Mouse (Mus musculus) heart, embryonic 16.5 days (tissue): Measurements from ENCODE around the gene Emc9. TPM values are rescaled to one million over a fixed set of nuclear protein-coding genes. Genes with fewer than 3 reads are reported as not detected.

ENCODE experiments used
- ATAC-seq: fragments of 200-750 bp; cut with Nextera tagmentation; replicated peaks from 2 replicates; pipeline ENCODE4 v1.8.0; 2017; ENCODE audit warnings: moderate number of reproducible peaks; ENCODE audit not compliant: insufficient read depth, low FRiP score; ENCODE audit errors: extremely low read depth
- H3K27ac ChIP-seq: fragments of 300-500 bp; sonication (generic); 2 replicates; pipeline ENCODE4 v1.5.1; 2014; ENCODE audit warnings: mild to moderate bottlenecking, low read length, control low read depth, moderate library complexity
- H3K27me3 ChIP-seq: fragments of 300-500 bp; sonication (generic); 2 replicates; pipeline ENCODE4 v1.6.1; 2014; ENCODE audit warnings: low read length, mixed read lengths; ENCODE audit not compliant: control insufficient read depth, insufficient read depth
- H3K36me3 ChIP-seq: fragments of 300-500 bp; sonication (generic); 2 replicates; pipeline ENCODE4 v1.6.1; 2014; ENCODE audit not compliant: control insufficient read depth, insufficient read depth
- H3K4me1 ChIP-seq: fragments of 300-500 bp; sonication (generic); 2 replicates; pipeline ENCODE4 v1.6.1; 2014; ENCODE audit warnings: low read length, mixed read lengths; ENCODE audit not compliant: control insufficient read depth, insufficient read depth
- H3K4me2 ChIP-seq: fragments of 300-500 bp; sonication (generic); 2 replicates; pipeline ENCODE4 v1.6.1; 2014; ENCODE audit warnings: low read depth, mild to moderate bottlenecking, control low read depth, low read length
- H3K4me3 ChIP-seq: fragments of 300-500 bp; sonication (generic); 2 replicates; pipeline ENCODE4 v1.5.1; 2014; ENCODE audit warnings: mild to moderate bottlenecking, control low read depth, low read length
- H3K9ac ChIP-seq: fragments of 300-500 bp; sonication (generic); 2 replicates; pipeline ENCODE4 v1.6.1; 2014; ENCODE audit warnings: low read length, control low read depth
- H3K9me3 ChIP-seq: fragments of 300-500 bp; sonication (generic); replicated peaks from 2 replicates; pipeline ENCODE4 v1.6.1; 2016; ENCODE audit warnings: low read length; ENCODE audit not compliant: control insufficient read depth
- WGBS: fragments of 180-500 bp; shearing (Covaris S2); extraction: QIAGEN DNeasy Blood & Tissue Kit; methylation state at CpG from one replicate; pipeline ENCODE4 v1.1.7; 2014; 5-methylcytosine and 5-hydroxymethylcytosine counted together
- polyA plus RNA-seq: library from polyadenylated mRNA; unstranded; fragments of >200 nt; fragmentation: Nextera tagmentation; extraction: Ambion mirVana; gene quantifications from 2 replicates; pipeline ENCODE4 v1.2.1, GENCODE M21; 2015

Gene Emc9
- polyA plus RNA-seq = 24.0 and 26.5 TPM in 2 replicates

DNA sequence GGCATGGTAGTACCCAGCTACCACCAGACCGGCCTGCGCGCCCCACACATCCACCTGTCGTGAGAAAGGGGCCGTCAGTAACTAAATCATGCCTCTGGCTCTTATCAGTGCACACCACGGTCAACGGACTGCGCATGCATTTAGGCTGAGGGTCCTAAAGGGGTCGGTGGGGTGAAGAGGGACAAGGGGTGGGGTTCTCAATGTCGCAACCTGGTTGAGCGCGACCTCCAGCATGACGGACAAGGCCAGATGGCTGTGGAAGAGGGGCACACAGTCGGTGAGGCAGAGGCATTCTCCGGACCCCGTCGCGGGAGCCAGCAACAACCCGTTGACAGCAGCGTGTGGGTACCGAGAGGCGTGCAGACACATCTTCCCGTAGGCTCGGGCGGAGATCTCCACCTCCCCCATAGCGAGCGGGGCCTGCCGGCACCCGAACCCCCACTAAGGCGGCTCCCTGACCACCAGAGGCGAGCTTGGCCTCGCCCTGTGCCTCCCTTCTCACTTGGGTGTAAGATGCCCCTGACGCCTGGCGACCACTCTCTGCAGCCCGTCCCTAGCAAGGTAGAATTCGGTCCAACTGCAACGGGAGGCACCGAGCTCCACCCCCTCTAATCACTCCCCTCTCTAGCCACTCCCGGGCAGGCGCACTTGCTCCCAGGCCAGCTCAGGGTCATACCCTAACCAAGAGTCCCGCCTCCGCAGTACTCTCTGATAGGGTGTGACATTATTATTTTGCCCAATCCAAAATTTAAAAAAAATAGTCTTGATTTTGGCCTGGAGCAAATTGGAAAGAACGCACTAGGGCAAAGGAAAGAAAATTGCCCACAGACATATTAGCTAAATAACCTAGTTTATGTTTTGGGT, at the start of gene Emc9:
TSS of gene Emc9 (minus strand) at position 601 of the 864 bp plus-strand sequence.
- Histone ChIP-seq H3K4me2 (peak within 1 kb of the TSS; percentile 85), H3K27ac (peak within 1 kb of the TSS; percentile 83)

DNA sequence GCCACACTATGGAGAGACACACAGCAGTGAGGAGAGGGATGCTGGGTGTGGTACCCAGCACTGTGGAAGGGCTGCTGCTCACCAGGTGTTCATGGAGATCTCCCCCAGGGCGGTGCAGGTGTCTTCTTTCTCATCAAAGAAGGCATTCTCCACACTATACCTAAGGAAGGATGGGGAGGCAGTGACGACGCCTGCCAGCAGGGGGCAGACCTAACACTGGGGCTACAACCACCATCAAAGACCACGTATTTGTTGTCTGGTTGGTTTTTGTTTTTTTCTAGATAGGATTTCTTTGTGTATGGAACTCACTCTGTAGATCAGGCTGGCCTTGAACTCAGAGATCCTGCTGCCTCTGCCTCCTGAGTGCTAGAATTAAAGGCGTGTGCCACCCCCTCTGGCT, 44.2 kb upstream of the Emc9 start:
- H3K4me2 ChIP-seq = no peak overlapping the region

More for the DNA sequence above, at the start of gene Emc9:
- Histone ChIP-seq H3K4me1 (peaks cover 8% of the 10 kb centered on the region), H3K4me3 (peak within 1 kb of the TSS; percentile 64), H3K27me3 (no peaks in the 10 kb centered on the region), H3K9ac (peak within 1 kb of the TSS; percentile 81), H3K9me3 (no peaks in the 10 kb centered on the region), H3K36me3 (peaks cover 19% of the 10 kb centered on the region)
- ATAC-seq = peak; percentile 87
- WGBS = 3% methylated on average over 42 of the region's 43 CpGs

DNA sequence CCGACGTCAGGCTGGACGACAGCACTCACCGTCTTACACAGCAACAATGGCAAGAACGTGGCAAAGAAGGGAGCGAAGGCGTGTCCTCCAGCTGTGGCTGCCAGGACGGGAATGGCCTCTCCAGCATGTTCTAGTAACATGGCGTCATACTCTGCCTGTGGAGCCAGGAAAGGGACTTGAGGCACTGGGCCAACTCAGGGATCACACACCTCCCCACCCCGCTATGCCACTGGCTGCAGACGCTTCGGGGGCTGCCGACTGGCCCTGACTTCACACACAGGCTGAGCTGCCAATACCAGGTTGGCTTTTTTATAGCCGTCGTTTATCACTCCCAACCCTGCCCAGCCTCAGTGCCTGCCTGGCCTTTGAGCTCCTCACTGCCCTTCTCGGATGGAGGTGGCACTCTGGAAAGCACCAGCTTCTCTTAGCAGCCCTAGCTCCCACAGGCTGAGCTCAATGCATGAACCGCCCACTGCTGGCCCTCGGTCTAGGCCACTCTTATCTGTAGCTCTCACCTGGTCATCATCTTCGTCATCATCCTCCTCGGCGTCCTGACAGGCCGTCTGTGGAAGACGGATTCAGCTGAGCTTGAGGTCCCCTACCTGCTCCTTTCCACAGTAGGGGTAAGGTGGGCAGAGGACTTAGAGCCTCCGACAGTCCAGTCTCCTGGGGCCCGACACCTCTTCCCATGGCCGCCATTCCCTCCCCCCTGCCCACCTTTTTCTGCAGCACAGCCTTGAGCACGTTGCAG, 43.1 kb upstream of the Emc9 start:
- no peak overlapping the region for H3K9ac ChIP-seq
- no peak overlapping the region for H3K27ac ChIP-seq
- no peak overlapping the region for H3K4me2 ChIP-seq
- H3K36me3 ChIP-seq = peaks cover 77% of the 10 kb centered on the region
- no peaks in the 10 kb centered on the region for H3K4me1 ChIP-seq
- ATAC-seq = no peak
- no peaks in the 10 kb centered on the region for H3K9me3 ChIP-seq
- WGBS = 89% methylated on average over 27 of the region's 27 CpGs
- H3K4me3 ChIP-seq = no peak overlapping the region
- no peaks in the 10 kb centered on the region for H3K27me3 ChIP-seq

More for the DNA sequence above, 44.2 kb upstream of the Emc9 start:
- Histone ChIP-seq H3K27me3 (no peaks in the 10 kb centered on the region), H3K9me3 (no peaks in the 10 kb centered on the region), H3K9ac (no peak overlapping the region), H3K4me1 (no peaks in the 10 kb centered on the region), H3K27ac (no peak overlapping the region), H3K36me3 (peaks cover 84% of the 10 kb centered on the region), H3K4me3 (no peak overlapping the region)
- no peak for ATAC-seq
- WGBS = 54% methylated on average over 5 of the region's 5 CpGs

DNA sequence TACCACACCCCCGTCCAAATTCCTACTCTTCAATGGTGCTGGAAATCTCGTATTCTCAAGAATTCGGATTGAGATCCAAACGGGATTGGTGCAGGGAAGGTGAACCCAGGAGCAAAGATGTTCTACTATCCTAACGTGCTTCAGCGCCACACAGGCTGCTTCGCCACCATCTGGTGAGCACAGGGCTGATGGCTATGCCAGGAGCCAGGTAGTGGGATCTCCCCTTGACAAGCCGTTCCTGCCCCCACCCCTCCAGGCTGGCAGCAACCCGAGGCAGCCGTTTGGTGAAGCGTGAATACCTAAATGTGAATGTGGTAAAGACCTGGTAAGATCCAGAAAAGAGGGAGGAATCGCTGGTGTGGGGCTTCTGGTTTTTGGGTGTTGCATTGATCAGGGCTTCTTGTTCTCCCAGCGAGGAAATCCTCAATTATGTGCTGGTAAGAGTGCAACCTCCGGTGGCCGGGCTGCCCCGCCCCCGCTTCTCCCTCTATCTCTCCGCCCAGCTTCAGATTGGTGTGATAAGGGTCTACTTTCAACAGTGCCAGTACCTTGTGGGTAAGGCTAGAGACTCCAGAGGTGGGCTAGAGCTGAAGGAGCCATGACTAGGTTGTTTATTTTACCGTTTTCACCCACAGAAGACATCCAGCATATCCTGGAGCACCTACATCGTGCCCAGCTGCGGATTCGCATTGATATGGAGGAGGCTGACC, 33.5 kb upstream of the Emc9 start:
- Histone ChIP-seq H3K4me3 (peak overlapping the region; percentile 33), H3K27ac (no peak overlapping the region), H3K4me2 (peak overlapping the region; percentile 61), H3K36me3 (no peaks in the 10 kb centered on the region), H3K27me3 (no peaks in the 10 kb centered on the region), H3K9me3 (no peaks in the 10 kb centered on the region), H3K4me1 (peaks cover 10% of the 10 kb centered on the region), H3K9ac (0 out of 2 replicates have a peak overlapping the region, but pooled peaks have one; percentile 38)
- no peak for ATAC-seq
- WGBS = 28% methylated on average over 22 of the region's 22 CpGs

DNA sequence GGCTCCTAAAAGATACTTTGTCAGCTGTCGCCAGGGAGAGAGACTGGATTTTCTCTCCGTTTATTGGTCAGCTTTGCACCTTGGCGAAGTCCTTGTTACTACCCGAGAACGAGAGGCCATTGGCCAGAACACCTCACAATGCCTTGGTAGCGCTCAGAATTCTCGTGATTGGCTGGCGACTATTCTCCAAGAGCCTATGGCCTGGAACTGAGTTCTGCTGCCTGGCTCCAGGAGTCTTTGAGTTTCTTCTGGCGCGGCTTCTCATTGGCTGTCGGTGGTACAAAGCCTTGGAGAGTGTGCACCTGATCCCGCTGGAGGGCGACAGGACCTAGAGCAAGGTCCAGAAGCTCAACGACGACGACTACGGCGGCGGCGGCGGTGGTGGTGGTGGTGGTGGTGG, 32.7 kb upstream of the Emc9 start, which contains the start of gene Rec8:
TSS of gene Rec8 (plus strand) at position 216 of the 400 bp plus-strand sequence.
- Histone ChIP-seq H3K9me3 (no peaks in the 10 kb centered on the region), H3K4me3 (peak within 1 kb of the TSS; percentile 33), H3K27ac (0 out of 2 replicates have a peak within 1 kb of the TSS, but pooled peaks have one; percentile 16), H3K4me1 (peaks cover 10% of the 10 kb centered on the region), H3K27me3 (no peaks in the 10 kb centered on the region), H3K9ac (peak within 1 kb of the TSS; percentile 38), H3K36me3 (no peaks in the 10 kb centered on the region), H3K4me2 (peak within 1 kb of the TSS; percentile 61)
- ATAC-seq = peak; percentile 80
- 6% methylated on average over 21 of the region's 21 CpGs for WGBS

DNA sequence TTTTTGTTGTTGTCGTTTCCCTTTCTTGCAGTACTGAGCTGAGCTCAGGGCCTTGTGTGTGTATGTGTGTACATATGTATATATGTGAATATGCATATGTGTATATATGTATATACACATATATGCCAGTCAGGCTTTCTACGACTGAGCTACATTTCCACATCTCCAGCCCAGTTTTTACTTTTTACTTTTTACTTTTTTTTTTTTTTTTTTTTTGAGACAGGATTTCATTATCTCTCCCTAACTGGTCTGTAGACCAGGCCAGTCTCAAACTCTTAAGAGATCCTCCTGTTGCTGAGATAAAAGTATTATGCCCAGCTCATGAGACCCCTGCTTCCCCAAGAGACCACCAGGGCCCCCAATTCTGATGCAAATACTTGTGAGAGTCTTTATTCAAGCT, 31.7 kb upstream of the Emc9 start:
- no peak overlapping the region for H3K4me3 ChIP-seq
- no peaks in the 10 kb centered on the region for H3K27me3 ChIP-seq
- H3K9ac ChIP-seq = no peak overlapping the region
- no peak overlapping the region for H3K4me2 ChIP-seq
- H3K36me3 ChIP-seq = no peaks in the 10 kb centered on the region
- H3K4me1 ChIP-seq = peaks cover 10% of the 10 kb centered on the region
- WGBS = 84% methylated on average over 2 of the region's 2 CpGs
- no peaks in the 10 kb centered on the region for H3K9me3 ChIP-seq
- no peak overlapping the region for H3K27ac ChIP-seq
- ATAC-seq = no peak

DNA sequence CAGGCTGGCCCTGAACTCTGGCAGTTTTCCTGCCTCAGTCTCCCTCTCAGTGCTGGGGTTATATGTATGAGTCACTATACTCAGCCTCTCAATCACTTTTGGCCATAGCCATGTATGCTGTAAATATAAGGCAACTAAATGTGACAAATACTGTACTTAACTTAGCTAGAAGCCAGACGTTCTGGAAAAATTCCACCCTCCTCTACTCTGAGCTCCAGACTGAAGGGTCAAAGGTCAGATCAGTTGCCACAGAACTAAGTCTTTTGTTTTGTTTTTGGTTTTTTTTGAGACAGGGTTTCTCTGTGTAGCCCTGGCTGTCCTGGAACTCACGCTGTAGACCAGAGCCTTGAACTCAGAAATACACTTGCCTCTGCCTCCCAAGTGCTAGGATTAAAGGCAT, 30.8 kb upstream of the Emc9 start:
- no peak for ATAC-seq
- H3K9me3 ChIP-seq = no peaks in the 10 kb centered on the region
- H3K4me3 ChIP-seq = no peak overlapping the region
- H3K27me3 ChIP-seq = no peaks in the 10 kb centered on the region
- H3K4me1 ChIP-seq = peaks cover 10% of the 10 kb centered on the region
- WGBS = 53% methylated on average over 2 of the region's 2 CpGs
- no peak overlapping the region for H3K4me2 ChIP-seq
- no peak overlapping the region for H3K27ac ChIP-seq
- no peak overlapping the region for H3K9ac ChIP-seq
- H3K36me3 ChIP-seq = no peaks in the 10 kb centered on the region

DNA sequence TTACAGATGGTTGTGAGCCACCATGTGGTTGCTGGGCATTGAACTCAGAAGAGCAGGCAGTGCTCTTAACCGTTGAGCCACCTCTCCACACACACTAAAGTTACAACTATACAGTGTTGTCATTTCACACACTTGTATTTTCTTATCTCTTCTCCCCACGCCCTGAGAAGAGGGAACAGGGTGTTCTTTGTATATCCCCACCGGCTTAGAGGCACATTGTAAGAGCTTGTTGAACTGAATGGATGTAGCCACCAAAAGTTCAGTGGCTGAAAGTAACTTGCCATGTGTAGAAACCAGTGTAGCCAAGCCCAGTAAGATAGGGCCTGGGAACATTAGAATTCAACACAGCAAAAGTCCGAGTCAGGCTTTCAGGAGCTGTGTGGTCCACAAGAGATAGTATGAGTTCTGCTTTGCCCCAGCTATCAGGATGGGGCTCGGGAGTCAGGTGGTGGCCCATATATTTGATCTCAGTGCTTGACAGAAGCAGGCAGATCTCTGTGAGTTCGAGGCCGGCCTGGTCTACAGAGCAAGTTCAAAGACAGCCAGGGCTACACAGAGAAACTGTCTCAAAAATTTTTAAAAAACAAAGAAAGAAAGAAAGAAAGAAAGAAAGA, 29.6 kb upstream of the Emc9 start:
- no peak overlapping the region for H3K4me2 ChIP-seq
- no peaks in the 10 kb centered on the region for H3K9me3 ChIP-seq
- 0 out of 2 replicates have a peak, but pooled peaks cover 2% of the 10 kb centered on the region for H3K36me3 ChIP-seq
- H3K27ac ChIP-seq = no peak overlapping the region
- no peaks in the 10 kb centered on the region for H3K27me3 ChIP-seq
- peaks cover 10% of the 10 kb centered on the region for H3K4me1 ChIP-seq
- no peak overlapping the region for H3K4me3 ChIP-seq
- ATAC-seq = no peak
- WGBS = 64% methylated on average over 7 of the region's 7 CpGs
- no peak overlapping the region for H3K9ac ChIP-seq
